12 mouse cellular contexts compared by ENCODE assay signal in genomic region chr6:17554757-17555156, GRCm38 (mm10).
DNase-seq lines count a peak whose midpoint lies in the region; ATAC-seq lines count a peak whose summit lies in the region.
"Had no signal": no experiment of that assay in that cellular context is flagged by ENCODE, and none has a peak within 500 bp of the region (broad histone marks: within the 10 kb centered on the region; RNA-seq: fewer than 3 reads in every experiment).

No protein-coding gene starts in this region.

- no peak overlapping the region for H3K27ac ChIP-seq in forebrain, embryonic 13.5 days
- no peak overlapping the region for H3K27ac ChIP-seq in forebrain, embryonic 10.5 days
- H3K27ac ChIP-seq in intestine, embryonic 15.5 days, result no peak overlapping the region
- H3K27ac ChIP-seq: left cerebral cortex, adult 2 months; macrophage had no signal

- H3K4me3 ChIP-seq in forebrain, embryonic 13.5 days, result no peak overlapping the region
- no peak overlapping the region for H3K4me3 ChIP-seq in forebrain, embryonic 10.5 days
- H3K4me3 ChIP-seq in intestine, embryonic 15.5 days (replicated peaks), result no peak overlapping the region
- H3K4me3 ChIP-seq: left cerebral cortex, adult 2 months had no signal

- no peaks in the 10 kb centered on the region for H3K27me3 ChIP-seq in forebrain, embryonic 13.5 days
- no peaks in the 10 kb centered on the region for H3K27me3 ChIP-seq in forebrain, embryonic 10.5 days (ENCODE audit: poor library complexity, severe bottlenecking)
- no peaks in the 10 kb centered on the region for H3K27me3 ChIP-seq in intestine, embryonic 15.5 days (replicated peaks)

- H3K4me2 ChIP-seq in forebrain, embryonic 13.5 days, result no peak overlapping the region
- no peak overlapping the region for H3K4me2 ChIP-seq in intestine, embryonic 15.5 days (replicated peaks)

- ATAC-seq in forebrain, embryonic 13.5 days, result peak; percentile 84
- peak; percentile 81 for ATAC-seq in intestine, embryonic 15.5 days

- no peak overlapping the region for H3K9ac ChIP-seq in forebrain, embryonic 13.5 days
- no peak overlapping the region for H3K9ac ChIP-seq in intestine, embryonic 15.5 days

- H3K4me1 ChIP-seq in forebrain, embryonic 13.5 days, result no peaks in the 10 kb centered on the region
- H3K4me1 ChIP-seq in forebrain, embryonic 10.5 days, result no peaks in the 10 kb centered on the region
- peaks cover 10% of the 10 kb centered on the region; the same call in 1 of the 2 replicates for H3K4me1 ChIP-seq in intestine, embryonic 15.5 days (replicated peaks)

- 50% methylated on average over 3 of the region's 3 CpGs for WGBS in forebrain, embryonic 13.5 days
- 82% methylated on average over 3 of the region's 3 CpGs for WGBS in forebrain, embryonic 10.5 days
- 33% methylated on average over 3 of the region's 3 CpGs for WGBS in intestine, embryonic 15.5 days

- H3K36me3 ChIP-seq in forebrain, embryonic 13.5 days (ENCODE audit: poor library complexity, severe bottlenecking), result no peaks in the 10 kb centered on the region
- H3K36me3 ChIP-seq in forebrain, embryonic 10.5 days (replicated peaks), result no peaks in the 10 kb centered on the region
- H3K36me3 ChIP-seq in intestine, embryonic 15.5 days, result no peaks in the 10 kb centered on the region

- intact Hi-C loops in left cerebral cortex, postnatal 36 days (cut with DNase I), result no loop called here

- no peaks in the 10 kb centered on the region for H3K9me3 ChIP-seq in forebrain, embryonic 13.5 days (replicated peaks)
- H3K9me3 ChIP-seq in forebrain, embryonic 10.5 days, result no peaks in the 10 kb centered on the region
- H3K9me3 ChIP-seq in intestine, embryonic 15.5 days, result no peaks in the 10 kb centered on the region

- DNase-seq in forebrain, embryonic 10.5 days (ENCODE audit: extremely low spot score, low spot score), result no peak
- DNase-seq in 3T3-L1 (ENCODE audit: low read depth, low spot score), result peak; percentile 89
- peak; percentile 18 to 27 for DNase-seq in kidney, postnatal 4 days
- DNase-seq in testis, postnatal 10 days (ENCODE audit: low spot score), result no peak
- DNase-seq in urinary bladder, postnatal 25 days (ENCODE audit: low spot score), result no peak
- no peak for DNase-seq in left cerebral cortex, postnatal 36 days (ENCODE audit: low spot score in 2 of 2)
- DNase-seq: gastrocnemius, postnatal 10 days; heart, postnatal 36 days had no signal

Comparison
In these comparisons a context has a peak if more than half of its experiments do, and no peak if none do; other contexts are left out.
1. DNase-seq: peak in 3T3-L1 (single experiment) and kidney, postnatal 4 days (2 of 2); none in forebrain, embryonic 10.5 days (single experiment), testis, postnatal 10 days (single experiment), urinary bladder, postnatal 25 days (single experiment) and left cerebral cortex, postnatal 36 days (0 of 2).